Mouse (Mus musculus): ENCODE measurements at regions not wholly inside any gene's neighbourhood (a gene's known extent, or its start where the extent isn't known, plus 50 kb on each side); places are given as distances from the start of the nearest gene placed in this dataset.

DNA sequence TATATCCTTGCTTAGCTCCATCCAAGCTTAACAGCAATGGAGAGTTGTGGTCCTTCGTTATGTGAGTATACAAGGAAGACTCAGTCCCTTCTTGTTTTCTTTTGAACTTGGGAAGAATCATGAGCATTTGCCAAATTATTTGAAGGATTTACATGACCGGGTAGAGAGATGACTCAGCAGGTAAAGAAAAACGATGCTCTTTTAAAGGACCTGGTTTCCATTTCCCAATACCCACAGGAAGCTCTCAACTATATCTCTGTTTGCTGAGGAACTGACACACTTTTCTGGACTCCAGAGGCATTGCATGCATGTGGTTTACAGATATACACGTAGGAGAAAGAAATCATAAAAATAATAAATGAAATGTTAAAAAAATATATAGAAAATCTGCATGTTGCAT lies 457.5 kb downstream of the Ppargc1a start:
- no peak for DNase-seq

- DNase-seq = no peak
Observed at GRCm38 (mm10) chr5:51108737-51109136, 458.8 kb downstream of the Ppargc1a start.

DNA sequence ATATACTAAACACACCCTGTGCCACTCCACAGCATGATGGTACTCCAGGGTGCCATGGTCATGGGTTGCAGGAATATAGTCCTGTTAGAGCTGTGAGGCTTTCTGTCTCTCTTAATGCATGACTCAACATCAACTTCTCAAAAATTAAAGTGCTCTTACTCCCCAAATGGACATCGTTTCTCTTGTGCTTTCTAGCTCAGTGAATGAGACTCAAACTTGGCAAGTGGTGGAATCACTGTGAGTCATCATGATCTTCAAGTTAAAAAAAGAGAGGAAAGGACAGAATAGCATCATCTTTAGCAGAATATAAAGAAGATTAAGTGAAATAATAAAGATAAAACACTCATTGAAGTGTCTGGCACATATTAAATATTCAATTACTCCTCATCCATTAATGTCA lies 459.3 kb downstream of the Ppargc1a start:
- no peak for DNase-seq

DNA sequence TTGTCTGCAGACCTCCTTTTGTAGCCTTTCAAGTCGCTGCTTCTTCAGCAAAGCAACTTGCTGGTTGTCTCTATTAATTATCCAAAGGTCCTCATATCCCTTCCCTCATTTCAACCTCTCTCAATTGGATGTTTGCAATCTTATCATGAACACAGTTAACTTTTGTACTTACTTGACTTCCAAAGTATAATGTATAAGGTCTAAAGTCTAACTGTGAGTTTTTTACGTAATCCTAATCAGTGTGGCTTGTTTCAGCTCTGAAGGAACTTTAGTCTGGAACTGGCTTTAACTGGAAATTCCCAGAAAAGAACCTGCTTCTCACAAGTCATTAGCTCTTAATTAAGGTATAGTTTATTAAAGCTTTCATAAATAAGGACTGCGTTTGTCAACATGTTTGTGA lies 467.6 kb downstream of the Ppargc1a start:
- DNase-seq = no peak

DNA sequence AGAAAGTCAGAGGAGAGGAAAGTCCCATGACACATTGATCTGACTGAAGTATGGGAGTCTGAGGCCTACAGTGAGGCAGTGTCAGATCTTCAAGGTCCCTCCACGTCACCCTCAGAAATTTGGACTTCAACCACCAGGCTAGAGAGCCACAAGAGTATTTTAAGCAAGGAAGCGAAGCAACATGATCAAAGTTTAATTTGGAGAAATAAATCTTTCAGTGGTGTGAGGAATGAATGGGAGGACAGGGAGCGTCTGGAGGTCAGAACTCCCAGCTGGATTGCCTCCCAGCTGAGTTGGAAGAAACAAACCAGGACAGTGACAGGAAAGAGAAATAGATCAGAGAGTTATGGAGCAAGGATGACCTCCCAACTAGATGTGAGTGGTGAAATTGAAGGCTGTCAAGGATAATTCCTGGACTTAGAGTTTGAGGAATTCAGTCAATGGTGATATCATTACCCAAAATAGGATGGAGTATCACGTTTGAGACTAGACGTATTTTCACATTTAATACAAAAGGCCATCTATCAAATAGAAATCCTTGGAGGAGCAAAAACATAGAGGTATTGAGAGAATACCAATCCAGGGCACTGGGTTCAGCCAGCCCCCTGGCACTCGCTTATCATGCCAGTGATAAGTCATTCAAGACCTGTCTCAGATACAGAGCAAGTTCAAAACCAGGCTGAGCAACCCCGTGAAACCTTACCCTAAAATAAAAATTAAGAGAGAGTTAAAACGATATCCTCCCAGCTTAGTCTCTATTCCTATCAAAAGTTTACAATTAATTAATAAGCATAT lies 494.7 kb downstream of the Ppargc1a start:
- no peak for DNase-seq

GRCm38 (mm10) chr5:51072146-51072545 lies 495.4 kb downstream of the Ppargc1a start:
- DNase-seq = no peak

DNA sequence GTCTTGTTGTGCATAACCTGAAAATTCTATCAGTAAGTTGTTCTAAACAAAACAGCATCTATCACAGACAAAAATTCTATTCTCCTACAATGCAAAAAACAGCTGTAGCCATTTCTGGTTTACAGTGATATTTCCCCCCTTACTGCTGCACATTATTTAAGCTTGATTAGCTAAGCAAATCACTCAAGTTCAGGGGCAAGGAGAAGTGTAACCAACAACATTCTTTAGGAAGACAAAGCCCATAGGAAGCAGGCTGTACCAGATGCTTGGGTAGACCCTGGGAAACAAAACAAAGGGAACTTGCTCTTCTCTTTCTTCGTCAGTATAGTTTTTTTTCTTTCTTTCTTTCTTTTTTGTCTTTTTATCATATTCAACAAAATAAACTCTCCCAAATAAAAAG lies 497.9 kb downstream of the Ppargc1a start:
- DNase-seq = no peak

DNA sequence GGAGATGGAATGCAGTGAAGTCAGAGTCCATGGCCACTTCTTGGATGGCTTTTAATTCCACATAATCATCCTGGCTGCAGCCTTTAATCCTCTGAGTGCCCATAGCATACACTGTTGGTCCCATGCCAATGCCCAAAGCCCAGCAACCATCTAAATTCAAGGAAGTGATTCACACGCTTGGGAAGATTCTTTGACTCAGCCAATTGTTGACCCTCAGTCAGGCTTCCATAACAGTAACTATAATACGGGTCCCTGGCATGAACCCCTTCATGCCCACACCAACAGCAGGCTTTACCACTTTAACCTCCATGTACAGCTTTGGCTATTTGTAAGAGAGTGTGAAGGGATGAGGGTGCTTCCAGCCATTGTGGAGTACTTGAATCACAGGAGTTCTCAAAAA lies 521.7 kb downstream of the Ppargc1a start:
- DNase-seq = no peak

DNA sequence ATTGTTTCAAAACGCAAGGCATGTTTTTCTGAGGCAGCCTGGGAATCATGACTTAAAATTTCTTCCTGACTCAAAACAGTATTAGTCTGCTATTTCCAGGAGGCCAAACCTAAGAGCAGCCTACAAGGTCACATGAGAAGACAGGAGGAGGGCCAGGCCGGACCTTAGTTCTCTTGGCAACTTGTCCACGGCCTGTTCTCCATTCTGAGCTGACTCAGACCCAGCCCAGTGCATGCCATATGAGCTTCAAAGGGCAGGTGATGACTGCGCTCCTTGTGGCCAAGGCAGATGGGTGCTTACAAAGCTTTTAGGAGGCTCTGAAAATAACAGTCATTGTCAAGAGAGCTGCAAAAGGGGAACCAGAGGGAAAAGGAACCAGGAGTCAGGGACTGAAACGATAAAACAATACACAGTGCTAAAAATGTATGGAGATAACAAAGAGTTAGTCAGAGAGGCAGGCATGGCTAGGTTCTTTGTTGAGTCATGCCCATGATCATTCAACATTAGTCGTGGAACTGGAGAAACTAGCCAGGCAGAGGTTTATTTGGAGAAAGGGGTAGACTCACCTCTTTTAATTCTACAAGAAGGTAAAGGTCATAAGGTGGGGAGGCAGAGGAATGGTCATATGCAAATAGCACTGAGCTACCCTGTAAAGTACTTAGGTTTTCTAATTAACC lies 525.8 kb downstream of the Ppargc1a start:
- DNase-seq = no peak

- no peak for DNase-seq
Observed at GRCm38 (mm10) chr5:51040926-51041325, 526.6 kb downstream of the Ppargc1a start.

- DNase-seq = no peak
Observed at GRCm38 (mm10) chr5:51040463-51040862, 527.1 kb downstream of the Ppargc1a start.

GRCm38 (mm10) chr5:51039713-51040178 lies 527.8 kb downstream of the Ppargc1a start:
- DNase-seq = peak; percentile 13

DNA sequence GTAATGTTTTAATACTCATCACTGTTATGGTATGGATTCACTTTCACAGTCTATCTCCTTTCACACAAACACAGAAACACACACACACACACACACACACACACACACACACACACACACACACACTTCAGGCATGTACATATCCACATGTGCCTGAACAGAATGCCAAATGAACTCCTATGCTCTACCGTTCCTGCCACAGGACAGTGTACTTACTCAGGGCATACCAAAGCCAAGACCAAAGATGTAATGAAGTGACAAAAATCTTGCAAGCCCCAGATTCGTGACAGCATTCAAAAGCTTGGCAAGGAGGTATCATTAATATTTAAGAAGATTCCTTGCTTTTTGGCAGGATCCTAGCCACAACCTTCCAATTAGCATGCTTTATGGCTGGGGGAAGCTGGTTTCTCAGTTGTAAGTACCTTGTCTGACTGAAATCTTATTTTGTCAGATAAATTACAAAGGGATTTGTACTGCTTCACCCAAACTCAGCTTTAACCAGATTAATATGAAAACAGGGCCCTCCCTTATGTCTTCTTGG lies 531.0 kb downstream of the Ppargc1a start:
- DNase-seq = no peak

DNA sequence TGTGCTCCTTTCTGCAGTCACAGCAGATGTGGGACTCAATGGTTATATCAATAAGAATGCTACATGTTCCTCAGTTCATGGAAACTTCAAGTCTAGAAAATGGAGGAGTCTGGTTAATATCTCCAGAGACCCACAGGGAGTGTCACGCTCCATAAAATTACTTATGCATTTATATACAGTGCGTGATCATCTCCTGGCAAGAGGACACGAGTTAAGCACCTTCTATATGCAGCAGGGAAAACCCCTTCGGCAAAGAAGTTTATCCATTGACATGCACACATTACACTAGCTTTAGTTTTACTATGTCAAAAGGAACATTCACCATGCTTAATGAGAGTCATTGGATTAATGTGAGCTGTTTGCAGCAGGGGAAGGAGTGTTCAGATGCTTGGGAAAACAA lies 538.6 kb downstream of the Ppargc1a start:
- DNase-seq = no peak

DNA sequence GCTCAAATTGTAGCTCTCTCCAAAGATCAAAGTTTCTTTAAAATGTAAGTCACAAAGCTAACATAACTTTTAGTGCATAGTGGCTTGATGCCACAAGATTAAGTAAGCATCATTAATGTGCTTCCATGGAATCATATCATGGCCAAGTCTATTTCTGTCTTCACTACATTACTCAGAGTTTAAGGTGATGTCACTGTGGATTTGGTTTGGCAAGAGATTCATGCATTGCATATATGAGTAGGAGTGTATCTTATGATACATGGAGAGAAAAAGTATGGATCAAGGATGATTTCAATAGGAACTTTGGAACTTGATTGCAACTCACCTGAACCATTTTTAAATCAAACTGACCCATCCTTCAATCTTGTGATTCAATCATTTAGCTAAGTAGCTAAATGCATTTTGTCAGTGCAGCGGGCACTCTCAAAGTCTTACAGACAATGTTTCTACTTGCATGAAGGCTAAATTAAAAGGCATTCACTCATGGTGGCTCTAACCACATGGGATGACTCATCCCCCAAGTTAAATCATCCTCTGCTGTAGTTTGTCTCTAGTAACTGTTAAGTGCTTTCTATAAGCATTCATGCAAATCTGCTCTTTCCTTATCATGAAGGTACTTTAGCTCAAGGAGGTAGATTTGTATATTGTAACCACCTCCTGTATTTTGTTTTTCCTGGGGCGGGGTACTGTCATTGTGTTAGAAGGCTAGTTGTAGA lies 576.5 kb downstream of the Ppargc1a start:
- no peak for DNase-seq

Data from retina, postnatal 1 day (tissue).